Mouse (Mus musculus) ES-E14 (cell line): Measurements from ENCODE around the gene Amph. TPM values are rescaled to one million over a fixed set of nuclear protein-coding genes. Genes with fewer than 3 reads are reported as not detected.

Experiments used
- DNase-seq: peaks from one replicate; pipeline ENCODE4 v3.0.0-alpha.2; 2013; ENCODE audit warnings: low read depth, low spot score
- H3K27ac ChIP-seq: 2 replicates; pipeline ENCODE4 v1.5.1; 2012; ENCODE audit warnings: low read depth, mild to moderate bottlenecking, low read length, moderate library complexity, mixed read lengths; ENCODE audit not compliant: poor library complexity, insufficient read depth, severe bottlenecking
- H3K36me3 ChIP-seq: 2 replicates; pipeline ENCODE4 v1.6.1; 2012; ENCODE audit warnings: mild to moderate bottlenecking, low read length, moderate library complexity, mixed read lengths; ENCODE audit not compliant: control insufficient read depth, poor library complexity, insufficient read depth, severe bottlenecking
- H3K4me1 ChIP-seq, 2 experiments: fragments of 150-350 bp in 1 of 2; sonication (generic) in 1 of 2; 2 replicates each; pipeline ENCODE4 v1.6.1; 2012; ENCODE audit warnings: low read length in 2 of 2, mild to moderate bottlenecking in 1 of 2, mixed read lengths in 1 of 2; ENCODE audit not compliant: control insufficient read depth in 2 of 2, insufficient read depth in 2 of 2, poor library complexity in 1 of 2
- H3K4me3 ChIP-seq, 2 experiments: fragments of 150-350 bp in 1 of 2; sonication (generic) in 1 of 2; 2 replicates each; pipeline ENCODE4 v1.5.1; 2012; ENCODE audit warnings: low read length in 2 of 2, low read depth in 1 of 2, mild to moderate bottlenecking in 1 of 2, mixed read lengths in 1 of 2; ENCODE audit not compliant: insufficient read depth in 1 of 2, poor library complexity in 1 of 2, severe bottlenecking in 1 of 2
- H3K9ac ChIP-seq: 2 replicates; pipeline ENCODE4 v1.6.1; 2012; ENCODE audit warnings: low read depth, mild to moderate bottlenecking, low read length, mixed read lengths; ENCODE audit not compliant: poor library complexity, insufficient read depth, severe bottlenecking
- H3K9me3 ChIP-seq: fragments of 150-350 bp; sonication (generic); 2 replicates; pipeline ENCODE4 v1.6.1; 2012; ENCODE audit warnings: low read depth, mild to moderate bottlenecking, low read length; ENCODE audit not compliant: control insufficient read depth, insufficient read depth
- CHD2 ChIP-seq: IDR thresholded peaks from 2 replicates; pipeline ENCODE4 v1.6.1; 2014; ENCODE audit warnings: mild to moderate bottlenecking, low read depth, low read length, inconsistent platforms
- HCFC1 ChIP-seq: IDR thresholded peaks from 2 replicates; pipeline ENCODE4 v1.6.1; 2012; ENCODE audit warnings: low read length, inconsistent platforms, borderline replicate concordance; ENCODE audit not compliant: insufficient read depth
- MAFK ChIP-seq: IDR thresholded peaks from 2 replicates; pipeline ENCODE4 v1.6.1; 2014; ENCODE audit warnings: mild to moderate bottlenecking, low read depth, low read length, inconsistent platforms; ENCODE audit not compliant: insufficient read depth
- ZC3H11A ChIP-seq: IDR thresholded peaks from 2 replicates; pipeline ENCODE4 v1.6.1; 2012; ENCODE audit warnings: low read depth, mild to moderate bottlenecking, inconsistent platforms, low read length, borderline replicate concordance
- ZNF384 ChIP-seq: IDR thresholded peaks from 2 replicates; pipeline ENCODE4 v1.6.1; 2012; ENCODE audit warnings: low read depth, low read length, inconsistent platforms
- in situ Hi-C, 2 experiments: fragments of 600-800 bp; cut with MboI; formaldehyde crosslinking; loops; one replicate each; pipeline ENCODE4 v1.15.1; 2025; ENCODE audit warnings: low sequenced_read_pairs in 2 of 2, inconsistent platforms in 1 of 2; ENCODE audit not compliant: unreplicated experiment in 2 of 2
- total RNA-seq: library from RNA; depleted of rRNA; stranded (reverse); fragments of 300-350 nt; gene quantifications from 2 replicates; pipeline ENCODE4 v1.2.3, GENCODE M21; 2012

Gene Amph
- total RNA-seq, 1 experiment = 5.5 TPM

- no peak for DNase-seq
- in situ Hi-C loops = no loop called here
Observed at GRCm38 (mm10) chr13:19177662-19178259, 229.8 kb downstream of the Amph start.

GRCm38 (mm10) chr13:19178351-19178750 is 230.3 kb downstream of the Amph start:
- TF ChIP-seq MAFK = no peak
- TF ChIP-seq ZC3H11A = no peak
- no peak for TF ChIP-seq HCFC1
- no peak for TF ChIP-seq ZNF384
- no peak for TF ChIP-seq CHD2
- in situ Hi-C loops = no loop called here
- Histone ChIP-seq H3K4me3 (no peak overlapping the region), H3K36me3 (no peaks in the 10 kb centered on the region), H3K27ac (no peak overlapping the region), H3K9me3 (no peaks in the 10 kb centered on the region), H3K9ac (no peak overlapping the region), H3K4me1 (no peaks in the 10 kb centered on the region)
- DNase-seq = no peak

More at GRCm38 (mm10) chr13:19177662-19178259, 229.8 kb downstream of the Amph start:
- Histone ChIP-seq H3K4me1 (no peaks in the 10 kb centered on the region), H3K4me3 (no peak overlapping the region), H3K36me3 (no peaks in the 10 kb centered on the region), H3K27ac (no peak overlapping the region), H3K9ac (no peak overlapping the region), H3K9me3 (no peaks in the 10 kb centered on the region)
- TF ChIP-seq ZNF384 (no peak), ZC3H11A (peak; percentile 58; the same call in 1 of the 2 replicates), CHD2 (no peak), HCFC1 (no peak)

- no peaks in the 10 kb centered on the region for H3K9me3 ChIP-seq
- no peak overlapping the region for H3K9ac ChIP-seq
- DNase-seq = no peak
- H3K36me3 ChIP-seq = no peaks in the 10 kb centered on the region
- H3K4me3 ChIP-seq = no peak overlapping the region
- H3K4me1 ChIP-seq = no peaks in the 10 kb centered on the region
- TF ChIP-seq CHD2 (no peak), ZNF384 (no peak)
- in situ Hi-C loops = no loop called here
- H3K27ac ChIP-seq = no peak overlapping the region
Observed at GRCm38 (mm10) chr13:19182259-19182658, 234.3 kb downstream of the Amph start.

- in situ Hi-C loops = no loop called here
- Histone ChIP-seq H3K36me3 (no peaks in the 10 kb centered on the region), H3K4me3 (no peak overlapping the region), H3K4me1 (no peaks in the 10 kb centered on the region), H3K9me3 (no peaks in the 10 kb centered on the region), H3K27ac (no peak overlapping the region), H3K9ac (no peak overlapping the region)
- no peak for DNase-seq
- TF ChIP-seq ZC3H11A = no peak
- no peak for TF ChIP-seq ZNF384
- no peak for TF ChIP-seq CHD2
- no peak for TF ChIP-seq HCFC1
- no peak for TF ChIP-seq MAFK
Observed at GRCm38 (mm10) chr13:19190052-19190451, 242.0 kb downstream of the Amph start.

- no peak for DNase-seq
- Histone ChIP-seq H3K4me3 (no peak overlapping the region), H3K4me1 (no peaks in the 10 kb centered on the region), H3K9me3 (no peaks in the 10 kb centered on the region), H3K27ac (no peak overlapping the region), H3K9ac (no peak overlapping the region), H3K36me3 (no peaks in the 10 kb centered on the region)
- in situ Hi-C loops = no loop called here
- TF ChIP-seq HCFC1 (no peak), ZNF384 (no peak), CHD2 (no peak), MAFK (no peak), ZC3H11A (no peak)
Observed at GRCm38 (mm10) chr13:19194803-19195202, 246.8 kb downstream of the Amph start.
